Mouse (Mus musculus) intestine, embryonic 15.5 days (tissue): Measurements from ENCODE around the gene Sfta2. TPM values are rescaled to one million over a fixed set of nuclear protein-coding genes. Genes with fewer than 3 reads are reported as not detected.

Source experiments
- ATAC-seq: fragments of 200-750 bp; cut with Nextera tagmentation; 2 replicates; pipeline ENCODE4 v1.8.0; 2017; ENCODE audit warnings: moderate TSS enrichment, moderate library complexity
- H3K27ac ChIP-seq: fragments of 300-500 bp; sonication (generic); 2 replicates; pipeline ENCODE4 v1.5.1; 2015; ENCODE audit warnings: mild to moderate bottlenecking, inconsistent platforms
- H3K27me3 ChIP-seq: fragments of 300-500 bp; sonication (generic); replicated peaks from 2 replicates; pipeline ENCODE4 v1.6.1; 2015; ENCODE audit warnings: inconsistent platforms
- H3K36me3 ChIP-seq: fragments of 300-500 bp; sonication (generic); 2 replicates; pipeline ENCODE4 v1.6.1; 2015; ENCODE audit warnings: inconsistent platforms
- H3K4me1 ChIP-seq: fragments of 300-500 bp; sonication (generic); replicated peaks from 2 replicates; pipeline ENCODE4 v1.6.1; 2015; ENCODE audit warnings: inconsistent platforms
- H3K4me2 ChIP-seq: fragments of 300-500 bp; sonication (generic); replicated peaks from 2 replicates; pipeline ENCODE4 v1.6.1; 2015; ENCODE audit warnings: mild to moderate bottlenecking, inconsistent platforms
- H3K4me3 ChIP-seq: fragments of 300-500 bp; sonication (generic); replicated peaks from 2 replicates; pipeline ENCODE4 v1.5.1; 2015; ENCODE audit warnings: inconsistent platforms
- H3K9ac ChIP-seq: fragments of 300-500 bp; sonication (generic); 2 replicates; pipeline ENCODE4 v1.6.1; 2015; ENCODE audit warnings: inconsistent platforms
- H3K9me3 ChIP-seq: fragments of 300-500 bp; sonication (generic); 2 replicates; pipeline ENCODE4 v1.6.1; 2016; ENCODE audit warnings: inconsistent platforms
- WGBS: fragments of 180-500 bp; shearing (Covaris S2); methylation state at CpG from one replicate; pipeline ENCODE4 v1.1.7; 2015; 5-methylcytosine and 5-hydroxymethylcytosine counted together
- polyA plus RNA-seq: library from polyadenylated mRNA; unstranded; fragments of >200 nt; fragmentation: Nextera tagmentation; extraction: Ambion mirVana; gene quantifications from 2 replicates; pipeline ENCODE4 v1.2.1, GENCODE M21; 2015

Sfta2 gene
- 2.6 and 2.8 TPM in 2 replicates for polyA plus RNA-seq

- Histone ChIP-seq H3K27me3 (no peaks in the 10 kb centered on the region), H3K4me1 (no peaks in the 10 kb centered on the region), H3K9me3 (no peaks in the 10 kb centered on the region), H3K4me2 (peak within 1 kb of the TSS; percentile 26), H3K27ac (no peak within 1 kb of the TSS), H3K36me3 (no peaks in the 10 kb centered on the region), H3K9ac (no peak within 1 kb of the TSS), H3K4me3 (no peak within 1 kb of the TSS)
- WGBS, result 52% methylated on average over 2 of the region's 2 CpGs
- no peak for ATAC-seq
Observed at GRCm38 (mm10) chr17:35601249-35601648, at the start of gene Sfta2. Gene Sfta2 (plus strand): TSS chr17:35601549.

GRCm38 (mm10) chr17:35551881-35552414 lies 49.4 kb upstream of the Sfta2 start, which contains the start of gene Cdsn:
Gene Cdsn (plus strand): TSS chr17:35552128.
- WGBS, result 80% methylated on average over 10 of the region's 10 CpGs
- Histone ChIP-seq H3K27ac (0 out of 2 replicates have a peak within 1 kb of the TSS, but pooled peaks have one; percentile 27), H3K4me1 (peaks cover 2% of the 10 kb centered on the region), H3K4me2 (no peak within 1 kb of the TSS), H3K27me3 (no peaks in the 10 kb centered on the region), H3K36me3 (no peaks in the 10 kb centered on the region), H3K9ac (no peak within 1 kb of the TSS), H3K9me3 (no peaks in the 10 kb centered on the region), H3K4me3 (no peak within 1 kb of the TSS)
- no peak for ATAC-seq

GRCm38 (mm10) chr17:35554321-35554720 lies 47.0 kb upstream of the Sfta2 start:
- Histone ChIP-seq H3K9me3 (no peaks in the 10 kb centered on the region), H3K9ac (no peak overlapping the region), H3K27ac (no peak overlapping the region), H3K27me3 (no peaks in the 10 kb centered on the region), H3K4me3 (no peak overlapping the region), H3K36me3 (no peaks in the 10 kb centered on the region), H3K4me1 (peaks cover 2% of the 10 kb centered on the region), H3K4me2 (no peak overlapping the region)
- no peak for ATAC-seq
- WGBS, result 76% methylated on average over 5 of the region's 5 CpGs

GRCm38 (mm10) chr17:35554761-35555397 lies 46.5 kb upstream of the Sfta2 start:
- ATAC-seq, result no peak
- Histone ChIP-seq H3K9me3 (no peaks in the 10 kb centered on the region), H3K4me2 (no peak overlapping the region), H3K27ac (no peak overlapping the region), H3K27me3 (no peaks in the 10 kb centered on the region), H3K4me1 (peaks cover 2% of the 10 kb centered on the region), H3K36me3 (no peaks in the 10 kb centered on the region), H3K4me3 (no peak overlapping the region), H3K9ac (no peak overlapping the region)
- WGBS, result 92% methylated on average over 18 of the region's 18 CpGs

GRCm38 (mm10) chr17:35556186-35556765 lies 45.1 kb upstream of the Sfta2 start:
- H3K9me3 ChIP-seq, result no peaks in the 10 kb centered on the region
- no peak overlapping the region for H3K4me2 ChIP-seq
- ATAC-seq, result no peak
- no peak overlapping the region for H3K27ac ChIP-seq
- no peaks in the 10 kb centered on the region for H3K27me3 ChIP-seq
- H3K9ac ChIP-seq, result no peak overlapping the region
- 87% methylated on average over 13 of the region's 13 CpGs for WGBS
- H3K4me3 ChIP-seq, result no peak overlapping the region
- H3K36me3 ChIP-seq, result no peaks in the 10 kb centered on the region
- H3K4me1 ChIP-seq, result no peaks in the 10 kb centered on the region; the same call in none of the 2 replicates

DNA sequence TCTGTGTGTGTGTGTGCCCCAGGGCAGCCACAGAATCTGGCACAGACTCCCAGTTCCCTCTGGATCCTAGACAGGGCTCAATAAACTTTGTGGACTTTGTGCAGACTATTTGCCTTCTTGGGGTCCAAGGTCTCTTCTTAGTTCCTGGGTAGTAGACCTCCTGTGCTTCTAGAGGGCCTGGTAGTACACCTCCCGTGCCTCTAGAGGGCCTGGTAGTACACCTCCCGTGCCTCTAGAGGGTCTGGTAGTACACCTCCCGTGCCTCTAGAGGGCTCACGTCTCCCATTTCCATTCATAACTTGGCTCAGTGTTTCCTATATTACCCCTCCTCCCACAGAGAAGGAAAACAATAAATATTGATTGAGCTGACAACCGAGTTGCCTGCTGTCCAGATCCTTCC lies 44.5 kb upstream of the Sfta2 start:
- WGBS, result 20% methylated on average over 5 of the region's 5 CpGs
- Histone ChIP-seq H3K4me3 (no peak overlapping the region), H3K9me3 (no peaks in the 10 kb centered on the region), H3K27me3 (no peaks in the 10 kb centered on the region), H3K36me3 (no peaks in the 10 kb centered on the region), H3K9ac (no peak overlapping the region), H3K4me1 (no peaks in the 10 kb centered on the region; the same call in 1 of the 2 replicates), H3K4me2 (no peak overlapping the region), H3K27ac (no peak overlapping the region)
- peak; percentile 89 for ATAC-seq

DNA sequence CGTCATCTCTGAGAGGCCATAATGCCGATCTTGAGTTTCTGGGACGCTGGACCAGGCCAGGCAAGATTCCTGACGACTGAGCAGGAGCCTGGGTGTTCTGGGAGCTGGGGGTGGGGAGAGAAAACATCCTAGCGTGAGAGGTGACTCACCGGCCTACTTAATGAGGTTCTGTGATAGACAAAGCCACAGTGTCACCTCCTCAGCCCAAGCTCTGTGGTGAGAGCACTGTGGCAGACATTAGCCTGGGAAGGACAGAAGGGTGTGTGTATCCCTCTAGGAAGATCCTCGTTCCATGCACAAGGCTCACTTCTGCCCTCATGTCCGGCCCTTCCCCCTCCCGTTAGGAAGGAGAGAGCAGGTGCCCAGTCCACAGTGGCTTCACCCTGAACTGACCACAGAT lies 44.0 kb upstream of the Sfta2 start:
- no peak overlapping the region for H3K4me2 ChIP-seq
- peak; percentile 31 for ATAC-seq

DNA sequence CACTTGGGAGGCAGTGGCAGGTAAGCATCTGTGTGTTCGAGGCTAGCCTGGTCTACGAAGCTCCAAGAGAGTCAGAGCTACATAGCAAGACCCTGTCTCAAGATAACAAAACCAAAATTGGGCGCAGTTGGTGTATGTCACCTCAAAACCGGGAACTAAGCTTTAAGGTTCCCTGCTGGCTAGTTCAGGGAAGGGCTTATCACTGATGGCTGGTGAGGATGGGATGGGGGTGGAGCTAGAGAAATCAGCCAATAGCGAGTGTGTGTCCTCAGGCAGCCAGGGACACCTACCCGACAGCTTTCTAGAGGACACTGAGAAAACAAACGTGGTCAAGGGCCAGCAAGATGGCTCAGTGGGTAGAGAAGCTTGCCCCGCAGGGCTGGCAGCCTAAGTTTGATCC lies 43.1 kb upstream of the Sfta2 start:
- Histone ChIP-seq H3K36me3 (no peaks in the 10 kb centered on the region), H3K9ac (no peak overlapping the region), H3K4me1 (no peaks in the 10 kb centered on the region; the same call in 1 of the 2 replicates), H3K27ac (no peak overlapping the region), H3K27me3 (no peaks in the 10 kb centered on the region), H3K4me2 (no peak overlapping the region), H3K4me3 (no peak overlapping the region), H3K9me3 (no peaks in the 10 kb centered on the region)
- WGBS, result 60% methylated on average over 8 of the region's 8 CpGs
- no peak for ATAC-seq

More for the DNA sequence above, 44.0 kb upstream of the Sfta2 start:
- no peaks in the 10 kb centered on the region for H3K27me3 ChIP-seq
- no peak overlapping the region for H3K4me3 ChIP-seq
- H3K9ac ChIP-seq, result no peak overlapping the region
- no peaks in the 10 kb centered on the region for H3K9me3 ChIP-seq
- 58% methylated on average over 9 of the region's 9 CpGs for WGBS
- no peaks in the 10 kb centered on the region; the same call in 1 of the 2 replicates for H3K4me1 ChIP-seq
- H3K36me3 ChIP-seq, result no peaks in the 10 kb centered on the region
- H3K27ac ChIP-seq, result no peak overlapping the region

DNA sequence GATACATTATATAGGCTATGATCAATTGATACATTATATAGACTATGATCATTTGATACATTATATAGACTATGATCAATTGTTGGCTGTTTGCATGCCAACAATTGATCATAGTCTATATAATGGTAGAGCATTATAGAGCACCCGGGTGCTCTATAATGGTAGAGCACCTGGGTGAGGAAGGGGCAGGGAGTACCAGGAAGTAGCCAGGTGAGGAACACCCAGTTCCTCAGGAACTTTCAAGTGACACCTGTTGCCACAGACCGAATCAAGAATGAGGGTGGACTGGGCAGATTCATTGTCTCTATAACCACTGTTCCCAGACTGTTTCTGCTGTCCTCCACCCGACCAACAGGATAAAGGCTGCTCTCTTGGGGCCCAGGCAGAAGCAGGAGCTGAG lies 34.2 kb upstream of the Sfta2 start, which contains the start of gene 2300002M23Rik:
2300002M23Rik (plus strand) TSS at position 301 of the 400 bp plus-strand sequence.
- H3K36me3 ChIP-seq, result no peaks in the 10 kb centered on the region
- peaks cover 20% of the 10 kb centered on the region for H3K27me3 ChIP-seq
- no peak for ATAC-seq
- H3K9me3 ChIP-seq, result no peaks in the 10 kb centered on the region
- no peak within 1 kb of the TSS for H3K9ac ChIP-seq
- H3K4me1 ChIP-seq, result peaks cover 3% of the 10 kb centered on the region
- H3K4me3 ChIP-seq, result no peak within 1 kb of the TSS
- no peak within 1 kb of the TSS for H3K27ac ChIP-seq
- H3K4me2 ChIP-seq, result no peak within 1 kb of the TSS
- WGBS, result 65% methylated on average over 3 of the region's 3 CpGs

DNA sequence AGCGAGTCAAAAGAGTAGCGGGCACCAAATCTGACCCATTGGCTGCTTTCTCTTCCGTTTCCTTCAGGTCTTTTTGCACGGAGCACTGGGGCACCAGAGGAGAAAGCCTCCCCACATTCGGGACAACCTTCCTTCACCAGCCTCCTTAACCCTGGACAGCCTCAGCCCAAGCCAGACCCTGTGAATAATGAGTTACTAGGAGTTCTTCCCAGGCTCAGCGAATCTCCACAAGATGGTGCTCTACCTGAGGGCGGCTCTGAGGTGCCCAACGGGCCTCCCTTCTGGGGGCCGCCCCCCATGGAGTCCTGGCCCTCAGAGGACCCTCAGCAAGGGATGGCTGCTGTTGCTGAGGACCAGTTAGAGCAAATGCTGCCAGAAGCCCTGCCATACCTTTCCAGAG lies 33.6 kb upstream of the Sfta2 start:
- no peak overlapping the region for H3K27ac ChIP-seq
- no peak for ATAC-seq
- no peaks in the 10 kb centered on the region for H3K36me3 ChIP-seq
- 24% methylated on average over 9 of the region's 9 CpGs for WGBS
- H3K9me3 ChIP-seq, result no peaks in the 10 kb centered on the region
- H3K4me3 ChIP-seq, result no peak overlapping the region
- H3K9ac ChIP-seq, result no peak overlapping the region
- H3K4me1 ChIP-seq, result peaks cover 3% of the 10 kb centered on the region
- H3K4me2 ChIP-seq, result no peak overlapping the region
- peaks cover 20% of the 10 kb centered on the region for H3K27me3 ChIP-seq

DNA sequence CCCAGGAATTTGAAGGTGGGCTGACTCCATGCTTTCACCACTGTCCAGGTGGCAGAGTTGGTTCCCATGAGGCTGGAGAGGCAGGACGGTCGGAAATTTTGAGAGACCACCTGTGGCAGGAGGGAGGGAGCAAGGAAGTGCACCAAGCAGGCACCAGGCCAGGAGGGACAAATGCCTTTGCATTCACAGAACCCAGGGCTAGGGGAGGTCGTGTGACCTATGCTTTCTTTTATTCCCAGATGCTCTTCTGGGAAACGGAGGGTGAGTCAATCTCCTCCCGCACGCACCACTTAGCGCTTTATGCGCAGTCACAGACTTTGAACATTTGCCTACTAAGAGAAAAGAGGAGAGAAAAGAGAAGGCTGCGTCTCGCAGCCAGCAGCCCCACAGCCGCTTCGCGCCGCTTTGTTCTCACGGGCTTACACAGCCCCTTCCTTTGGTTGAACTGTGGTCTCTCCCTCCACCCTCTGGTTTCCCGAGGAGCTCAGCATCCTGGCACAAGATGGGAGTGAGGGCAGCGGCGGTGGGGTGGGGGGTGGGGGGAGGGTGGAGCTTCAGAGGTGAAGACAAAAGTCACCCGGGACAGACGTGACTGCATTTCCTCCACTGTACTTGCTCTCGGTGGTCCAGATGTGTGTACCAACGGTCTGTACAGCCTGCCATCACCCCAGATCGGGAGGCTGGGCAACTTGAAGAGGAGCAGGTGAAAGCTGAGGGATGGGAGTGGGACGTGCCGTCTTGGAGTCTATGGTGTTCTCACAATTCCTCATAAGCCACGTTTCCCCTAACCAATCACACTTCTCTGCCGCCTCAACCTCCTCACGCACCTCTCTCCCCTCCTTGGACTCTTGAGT lies 32.0 kb upstream of the Sfta2 start:
- 7% methylated on average over 28 of the region's 28 CpGs for WGBS
- peak overlapping the region; percentile 17 for H3K4me3 ChIP-seq
- ATAC-seq, result 0 out of 2 replicates have a peak, but pooled peaks have one; percentile 31
- peaks cover 20% of the 10 kb centered on the region for H3K27me3 ChIP-seq
- no peaks in the 10 kb centered on the region for H3K36me3 ChIP-seq
- no peak overlapping the region for H3K9ac ChIP-seq
- peaks cover 3% of the 10 kb centered on the region for H3K4me1 ChIP-seq
- no peak overlapping the region for H3K27ac ChIP-seq
- H3K4me2 ChIP-seq, result peak overlapping the region; percentile 55
- H3K9me3 ChIP-seq, result no peaks in the 10 kb centered on the region

DNA sequence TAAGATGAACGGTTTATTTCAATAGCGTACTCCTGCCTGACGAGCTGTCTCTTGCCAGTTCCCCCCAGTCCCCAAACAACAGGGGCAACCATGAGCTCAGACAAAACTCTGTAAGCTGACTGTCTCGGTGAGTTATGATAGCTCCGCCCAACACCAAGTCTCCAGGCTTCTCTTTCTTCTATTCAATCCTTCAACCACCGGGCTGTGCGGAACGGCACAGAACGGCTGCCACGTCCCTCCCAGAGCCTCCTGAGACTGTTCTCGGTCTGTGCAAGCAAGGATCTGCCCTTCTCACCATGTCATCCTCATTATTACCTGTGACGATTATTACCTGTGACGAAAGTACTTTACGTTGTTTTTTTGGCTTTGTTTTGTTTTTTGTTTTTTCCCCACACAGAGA lies 30.5 kb upstream of the Sfta2 start:
- no peaks in the 10 kb centered on the region for H3K36me3 ChIP-seq
- no peaks in the 10 kb centered on the region for H3K9me3 ChIP-seq
- WGBS, result 78% methylated on average over 14 of the region's 14 CpGs
- ATAC-seq, result no peak
- H3K4me3 ChIP-seq, result no peak overlapping the region
- peaks cover 8% of the 10 kb centered on the region for H3K4me1 ChIP-seq
- no peak overlapping the region for H3K9ac ChIP-seq
- H3K4me2 ChIP-seq, result no peak overlapping the region
- H3K27me3 ChIP-seq, result peaks cover 18% of the 10 kb centered on the region
- no peak overlapping the region for H3K27ac ChIP-seq
